Mouse (Mus musculus) frontal cortex, adult (tissue): ENCODE results near the gene Zfp523.
A peak's percentile ranks its signal among the peaks of the same experiment; 100 is the strongest.

Source experiments
- ATAC-seq: cut with Nextera tagmentation; 2 replicates; pipeline ENCODE4 v1.9.2; 2017; ENCODE audit warnings: mild to moderate bottlenecking, moderate library complexity, mixed read lengths; ENCODE audit not compliant: low TSS enrichment

Zfp523 gene

DNA sequence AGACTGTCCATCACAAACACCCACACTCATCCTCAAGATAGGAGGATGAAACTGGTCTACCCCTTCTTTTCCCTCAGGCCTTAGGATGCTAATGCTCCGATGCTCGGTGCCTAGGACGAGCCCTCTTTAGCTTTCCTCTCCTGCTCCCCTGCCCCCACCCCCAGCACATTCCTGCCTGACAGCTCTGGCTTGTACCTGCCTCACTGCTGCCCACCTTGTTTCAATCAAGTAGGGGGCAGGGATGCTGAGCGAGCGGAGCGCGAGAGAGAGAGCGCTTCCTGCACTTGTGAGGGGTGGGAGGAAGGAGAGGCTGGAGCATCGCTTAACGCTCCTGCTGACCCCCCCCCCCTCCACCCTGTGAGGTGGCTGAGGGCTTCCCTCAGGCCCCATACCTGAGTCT is 16.6 kb upstream of the Zfp523 start:
- ATAC-seq = no peak

DNA sequence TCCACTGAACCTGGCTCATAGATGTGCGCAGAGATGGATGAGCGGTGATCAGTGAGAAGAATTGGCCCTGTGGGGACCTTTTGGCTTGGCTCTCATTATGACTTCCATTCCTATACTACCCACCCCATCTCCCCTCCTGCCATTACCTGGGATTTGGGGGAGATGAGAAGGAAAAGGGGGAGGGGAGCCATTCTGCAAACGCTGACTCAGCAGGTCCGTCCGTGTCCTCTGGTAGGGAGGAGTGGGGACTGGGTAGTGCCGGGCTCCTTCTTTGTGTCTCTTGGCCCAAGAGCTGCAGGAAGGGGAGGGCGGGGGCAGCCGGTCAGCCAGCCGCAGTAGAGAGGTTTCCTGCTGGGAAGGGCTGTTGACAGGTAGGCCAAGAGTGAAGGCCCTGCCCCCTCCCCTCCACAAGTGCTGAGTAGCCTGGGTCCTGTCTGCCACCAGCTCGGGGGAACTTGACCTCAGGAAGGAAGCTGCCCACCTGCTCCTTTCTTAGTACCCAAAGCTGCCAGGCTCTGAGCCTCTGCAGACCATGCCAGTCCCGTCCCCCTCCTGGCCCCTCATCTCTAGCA is 15.5 kb upstream of the Zfp523 start:
- ATAC-seq = no peak

DNA sequence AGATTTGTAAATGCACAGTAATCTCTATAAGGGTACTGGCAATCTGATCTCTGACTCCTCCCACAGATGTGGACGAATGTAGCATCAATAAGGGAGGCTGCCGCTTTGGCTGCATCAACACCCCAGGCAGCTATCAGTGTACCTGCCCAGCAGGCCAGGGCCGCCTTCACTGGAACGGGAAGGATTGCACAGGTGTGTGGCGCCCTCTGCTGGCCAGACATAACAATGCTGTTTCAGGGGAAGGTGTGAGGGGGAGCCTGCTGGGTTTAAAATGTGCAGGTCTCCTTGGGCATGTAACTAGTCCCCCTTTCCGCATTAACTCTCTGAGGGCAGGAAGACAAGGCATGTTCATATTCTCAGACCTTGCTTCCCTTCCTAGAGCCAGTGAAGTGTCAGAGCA is 13.3 kb upstream of the Zfp523 start:
- peak; percentile 80 for ATAC-seq

DNA sequence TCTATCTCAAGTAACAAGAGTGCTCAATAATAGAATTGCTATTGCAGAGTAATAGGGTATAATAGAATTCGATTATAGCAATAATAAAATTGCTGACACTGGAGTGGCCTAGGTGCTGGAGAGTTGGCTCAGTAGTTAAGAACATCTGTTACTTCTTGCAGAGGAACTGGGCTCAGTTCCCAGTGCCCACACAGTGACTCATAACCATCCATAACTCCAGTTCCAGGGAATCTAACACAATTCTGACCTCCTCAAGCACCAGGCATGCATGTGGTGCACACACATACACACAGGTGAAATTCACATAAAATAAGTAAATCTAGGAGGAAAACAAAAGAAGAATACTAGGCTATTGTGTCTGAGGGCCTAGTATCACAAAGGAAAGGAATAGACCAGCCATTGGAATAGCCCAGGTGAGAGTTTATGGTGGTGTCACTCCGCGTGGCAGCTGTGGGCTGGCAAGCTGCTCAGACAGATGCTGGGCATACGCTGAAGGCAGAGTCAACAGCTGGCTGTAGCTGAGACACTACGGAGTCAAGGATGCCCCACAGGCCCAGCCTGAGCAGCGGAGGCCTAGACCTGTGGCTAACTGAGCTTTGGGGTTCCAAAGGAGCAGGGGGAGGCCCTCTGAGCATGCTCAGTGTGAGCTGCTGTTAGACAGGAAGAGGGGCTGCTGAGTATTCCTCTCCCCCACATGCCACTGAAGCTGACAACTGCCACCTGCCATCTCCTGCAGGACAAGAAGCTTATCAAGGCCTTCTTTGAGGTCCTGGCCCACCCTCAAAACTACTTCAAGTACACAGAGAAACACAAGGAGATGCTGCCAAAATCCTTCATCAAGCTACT is 6.2 kb upstream of the Zfp523 start:
- peak; percentile 66; the same call in 1 of the 2 replicates for ATAC-seq

GRCm38 (mm10) chr17:28172690-28173089 is 4.2 kb upstream of the Zfp523 start:
- ATAC-seq = no peak

DNA sequence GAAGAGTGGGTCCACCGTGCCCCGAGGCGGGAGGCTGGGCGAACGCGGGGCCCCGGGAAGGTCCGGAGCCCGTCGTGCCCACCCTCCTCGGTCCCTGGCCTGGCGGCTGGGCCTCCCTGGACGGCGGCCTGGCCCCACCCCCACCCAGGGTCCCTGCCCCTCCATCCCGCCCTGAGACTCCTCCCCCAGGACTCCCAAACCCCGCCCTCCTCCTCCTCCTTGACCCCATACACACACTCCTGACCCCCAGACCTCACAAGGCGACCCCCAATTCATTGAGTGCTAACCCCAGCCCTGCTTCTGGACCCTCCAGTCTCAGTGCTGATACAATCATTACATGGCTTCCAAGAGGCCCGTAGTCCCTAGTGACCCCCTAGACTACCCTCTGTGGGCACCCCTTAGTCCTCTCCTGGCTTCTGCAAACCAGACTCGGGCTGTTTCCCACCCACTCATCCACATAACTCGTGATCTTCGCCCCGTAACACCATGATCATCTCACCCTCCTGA is 664 bp downstream of the Zfp523 start:
- peak; percentile 21; the same call in 1 of the 2 replicates for ATAC-seq

DNA sequence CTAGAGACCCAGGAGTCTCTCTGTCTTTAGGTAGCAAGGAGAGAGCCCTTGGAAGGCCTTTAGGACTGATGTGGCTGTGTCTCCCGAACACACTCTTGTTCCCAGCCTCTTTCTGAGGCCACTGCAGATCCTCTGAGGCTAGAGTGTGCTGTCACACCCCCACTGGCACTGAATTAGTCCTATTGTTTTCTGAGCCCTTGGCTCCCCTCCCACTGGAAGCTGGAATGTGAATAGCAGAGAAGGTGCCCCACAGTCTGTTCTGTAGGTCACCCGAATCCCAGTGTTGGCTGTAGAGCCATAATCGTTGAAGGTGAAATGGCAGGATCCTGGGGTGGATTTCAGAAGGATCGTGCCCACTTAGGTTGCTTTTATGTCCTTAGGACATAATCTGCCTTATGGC is 3.4 kb downstream of the Zfp523 start:
- ATAC-seq = no peak

DNA sequence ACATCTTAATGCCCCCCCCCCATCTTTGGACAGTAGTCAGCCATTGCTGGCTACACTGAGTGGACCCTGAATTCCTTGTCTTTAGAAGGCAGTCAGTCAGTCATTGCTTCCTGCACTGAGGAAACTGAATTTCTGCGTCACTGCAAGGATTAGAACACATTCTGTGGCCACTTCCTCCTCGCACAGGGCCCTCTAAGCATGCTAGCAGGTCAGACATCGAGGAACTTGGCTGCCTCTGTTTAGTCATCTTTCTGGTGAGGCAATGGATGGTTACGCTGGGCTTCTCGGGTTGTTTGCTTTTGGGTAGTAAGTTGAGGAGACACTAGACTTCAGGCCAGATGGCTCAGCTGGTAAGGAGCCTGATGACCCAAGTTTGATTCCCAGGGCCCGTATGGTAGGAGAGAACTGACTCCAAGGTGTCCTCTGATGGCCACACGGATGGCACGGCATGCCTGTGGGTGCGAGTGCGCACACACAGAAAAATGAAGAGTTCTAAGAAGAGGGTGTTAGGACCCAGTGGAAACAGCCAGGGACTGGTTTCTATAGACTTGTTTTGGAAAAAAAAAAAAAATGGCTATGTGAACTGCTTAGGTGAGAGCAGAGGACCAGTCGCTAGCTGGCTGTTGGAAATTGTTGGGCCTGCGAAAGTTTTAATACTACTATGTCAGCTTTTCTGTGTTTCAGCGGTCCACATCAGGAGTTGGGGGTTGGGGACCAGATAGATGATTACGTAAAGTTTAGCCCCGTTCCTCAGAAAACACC is 4.0 kb downstream of the Zfp523 start:
- no peak for ATAC-seq

GRCm38 (mm10) chr17:28184971-28185638 is 8.2 kb downstream of the Zfp523 start:
- no peak for ATAC-seq

DNA sequence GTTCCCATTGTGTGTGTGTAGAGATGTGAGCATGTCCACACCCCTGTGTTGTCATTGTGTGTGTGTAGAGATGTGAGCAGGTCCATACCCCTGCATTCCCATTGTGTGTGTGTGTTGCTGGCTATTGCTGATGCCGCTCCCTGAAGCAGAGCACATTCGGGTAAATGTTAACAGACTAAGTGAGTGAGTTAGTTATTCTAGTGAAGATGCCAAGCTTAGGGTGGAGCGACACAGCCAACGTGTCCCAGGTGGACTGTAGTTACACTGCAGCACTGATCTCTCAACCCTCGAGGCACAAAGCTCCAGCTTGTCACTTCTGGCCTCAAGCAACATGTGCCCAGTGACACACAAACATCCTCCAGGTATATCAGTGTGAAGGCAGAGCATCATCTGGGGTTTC is 11.4 kb downstream of the Zfp523 start:
- no peak for ATAC-seq

- ATAC-seq = no peak
Observed at GRCm38 (mm10) chr17:28192754-28193153, 15.8 kb downstream of the Zfp523 start.

- ATAC-seq = no peak
Observed at GRCm38 (mm10) chr17:28193559-28193958, 16.6 kb downstream of the Zfp523 start.

DNA sequence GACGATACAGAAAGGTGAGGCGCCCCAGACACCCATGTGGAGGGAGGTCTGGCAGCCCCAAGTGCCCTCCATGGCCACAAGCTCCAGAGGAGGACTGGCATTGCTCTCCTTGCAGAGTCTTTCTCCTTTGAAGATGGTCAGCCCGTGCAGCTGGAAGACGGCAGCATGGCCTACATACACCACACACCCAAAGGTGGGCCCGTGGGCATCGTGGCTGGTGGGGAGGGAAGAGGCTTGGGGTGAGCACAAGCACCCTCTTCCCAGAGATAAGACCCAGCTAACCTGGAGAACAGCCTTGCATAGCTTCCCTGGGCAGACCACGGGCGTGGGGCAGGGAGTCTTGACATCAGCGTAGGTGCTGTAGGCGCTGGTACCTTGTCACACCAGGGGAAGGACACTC is 18.1 kb downstream of the Zfp523 start:
- ATAC-seq = no peak

- ATAC-seq = no peak
Observed at GRCm38 (mm10) chr17:28197646-28198045, 20.7 kb downstream of the Zfp523 start.

GRCm38 (mm10) chr17:28201982-28202381 is 25.1 kb downstream of the Zfp523 start:
- ATAC-seq = no peak

- ATAC-seq = peak; percentile 64; the same call in 1 of the 2 replicates
Observed at GRCm38 (mm10) chr17:28204052-28204720, 27.3 kb downstream of the Zfp523 start.

DNA sequence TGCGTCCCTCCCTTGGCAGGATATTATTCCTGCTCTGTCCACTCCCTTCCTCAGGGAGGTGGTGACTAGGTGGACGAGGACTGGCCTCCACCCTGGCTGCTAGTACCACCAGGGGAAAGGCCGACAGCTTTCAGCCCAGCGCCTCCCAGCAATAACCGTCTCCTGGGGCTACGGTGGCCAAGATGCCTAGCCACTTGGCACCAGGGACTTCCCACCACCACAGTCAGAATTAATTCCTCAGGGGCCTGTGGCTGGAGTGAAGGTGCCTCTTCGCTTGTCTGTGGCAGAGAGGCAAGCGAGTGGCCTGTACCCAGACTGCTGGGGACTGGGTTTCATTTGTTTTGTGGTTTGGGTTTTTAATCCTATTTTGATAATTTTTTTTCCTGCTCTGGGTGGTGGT is 28.5 kb downstream of the Zfp523 start:
- no peak for ATAC-seq

GRCm38 (mm10) chr17:28207092-28207491 is 30.2 kb downstream of the Zfp523 start:
- no peak for ATAC-seq

GRCm38 (mm10) chr17:28207591-28208313 is 30.8 kb downstream of the Zfp523 start, which contains the start of gene Def6:
TSS of gene Def6 (plus strand) at chr17:28207778.
- ATAC-seq = peak; percentile 66; the same call in 1 of the 2 replicates

GRCm38 (mm10) chr17:28208314-28208612 is 31.3 kb downstream of the Zfp523 start:
- ATAC-seq = no peak
